Mouse (Mus musculus) 3T3-L1 (cell line): ENCODE data around the gene Car6.

Experiments
- DNase-seq: peaks from one replicate; pipeline ENCODE4 v3.0.0-alpha.2; 2015; ENCODE audit warnings: low read depth, low spot score

Gene Car6

GRCm38 (mm10) chr4:150201232-150201631 is at the start of gene Car6:
Gene Car6, minus strand, starts transcription at chr4:150201332.
- DNase-seq: no peak

GRCm38 (mm10) chr4:150249731-150250270 is 48.7 kb upstream of the Car6 start:
- DNase-seq: no peak

DNA sequence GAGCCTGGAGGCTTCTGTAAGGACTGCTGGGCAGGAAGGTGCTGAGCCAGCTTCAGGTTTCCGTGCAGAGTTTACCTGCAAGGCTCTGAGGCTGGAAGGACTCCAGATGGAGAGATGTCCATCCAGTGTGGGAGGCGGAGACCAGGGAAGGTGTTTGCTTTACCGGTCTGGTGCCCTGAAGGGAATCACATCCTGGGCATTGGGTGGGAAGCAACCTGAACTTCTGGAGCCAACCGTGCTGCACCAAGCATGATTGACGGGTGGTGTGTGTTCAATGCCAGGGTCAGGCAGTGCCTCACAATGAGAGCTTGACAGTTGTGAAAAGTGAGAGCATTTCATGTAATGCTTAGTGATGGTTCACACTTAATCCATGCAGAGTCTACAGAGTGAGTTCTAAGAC is 47.8 kb upstream of the Car6 start:
- no peak for DNase-seq

DNA sequence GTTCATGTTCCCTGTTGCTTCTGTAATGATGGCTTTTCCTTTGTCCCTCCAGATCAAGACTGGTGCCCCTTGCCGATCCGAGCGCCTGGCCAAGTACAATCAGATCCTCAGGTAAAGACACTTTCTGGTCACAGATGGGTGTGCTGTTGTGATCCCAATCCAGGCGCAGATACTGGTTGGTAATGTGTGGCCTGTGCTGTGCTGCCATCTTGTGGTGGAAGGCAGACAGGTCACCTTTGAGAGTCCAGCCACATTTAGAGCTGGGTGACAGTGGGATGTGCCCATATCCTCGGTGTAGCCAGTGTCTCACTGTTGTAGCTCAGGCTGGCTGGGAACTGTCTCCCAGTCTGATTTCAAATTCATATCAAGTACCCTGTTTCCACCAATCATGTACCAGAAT is 46.9 kb upstream of the Car6 start:
- peak; percentile 84 for DNase-seq

- no peak for DNase-seq
Measured at GRCm38 (mm10) chr4:150245876-150246275, 44.7 kb upstream of the Car6 start.

- DNase-seq: no peak
Measured at GRCm38 (mm10) chr4:150242745-150243144, 41.6 kb upstream of the Car6 start.

GRCm38 (mm10) chr4:150241708-150242107 is 40.6 kb upstream of the Car6 start:
- DNase-seq: no peak

DNA sequence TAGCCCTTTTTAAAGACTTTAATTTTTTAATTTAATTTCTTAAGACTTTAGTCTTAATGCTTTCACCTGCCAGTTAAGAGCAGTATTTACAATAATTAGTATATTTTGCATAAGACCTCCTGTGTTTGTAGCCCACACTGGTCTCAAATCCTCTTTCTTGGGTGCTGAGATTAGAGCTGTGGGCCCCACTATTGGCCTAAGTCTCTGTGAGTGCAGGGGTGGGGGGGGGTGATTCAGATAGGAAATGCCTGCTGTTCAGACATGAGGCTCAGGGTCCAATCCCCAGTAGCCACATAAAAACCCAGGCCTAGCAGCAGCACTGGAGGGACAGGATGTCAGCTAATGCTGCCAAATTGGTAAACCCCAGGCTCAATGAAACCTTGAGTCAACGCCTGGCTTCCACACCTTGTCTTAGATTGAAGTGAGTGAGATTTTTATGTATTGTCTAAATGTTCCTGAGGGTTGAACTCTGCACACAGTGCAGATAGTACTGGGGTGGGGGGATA is 39.3 kb upstream of the Car6 start:
- DNase-seq: peak; percentile 49

DNA sequence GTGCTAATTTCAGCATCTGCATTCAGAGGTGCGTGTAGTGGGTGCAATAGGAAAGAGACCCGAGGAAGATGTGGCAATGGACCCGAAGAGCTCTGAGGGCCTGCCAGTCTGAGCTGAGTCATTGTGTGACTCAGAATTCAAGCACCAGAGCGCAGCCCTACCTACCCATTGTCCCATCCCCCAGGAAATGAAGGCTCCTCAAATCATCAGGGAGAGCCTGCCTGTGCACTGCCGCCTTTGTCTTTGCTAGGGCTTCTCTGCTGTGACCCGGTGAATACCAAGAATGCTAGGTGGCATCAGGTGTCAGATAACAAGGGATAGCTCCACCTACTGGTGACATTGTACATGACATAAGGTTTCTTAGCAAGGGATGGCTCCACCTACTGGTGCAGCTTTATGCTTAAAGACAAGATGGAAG is 38.8 kb upstream of the Car6 start:
- peak; percentile 97 for DNase-seq

- peak; percentile 69 for DNase-seq
Measured at GRCm38 (mm10) chr4:150239503-150239902, 38.4 kb upstream of the Car6 start.

- peak; percentile 51 for DNase-seq
Measured at GRCm38 (mm10) chr4:150239087-150239480, 38.0 kb upstream of the Car6 start.

DNA sequence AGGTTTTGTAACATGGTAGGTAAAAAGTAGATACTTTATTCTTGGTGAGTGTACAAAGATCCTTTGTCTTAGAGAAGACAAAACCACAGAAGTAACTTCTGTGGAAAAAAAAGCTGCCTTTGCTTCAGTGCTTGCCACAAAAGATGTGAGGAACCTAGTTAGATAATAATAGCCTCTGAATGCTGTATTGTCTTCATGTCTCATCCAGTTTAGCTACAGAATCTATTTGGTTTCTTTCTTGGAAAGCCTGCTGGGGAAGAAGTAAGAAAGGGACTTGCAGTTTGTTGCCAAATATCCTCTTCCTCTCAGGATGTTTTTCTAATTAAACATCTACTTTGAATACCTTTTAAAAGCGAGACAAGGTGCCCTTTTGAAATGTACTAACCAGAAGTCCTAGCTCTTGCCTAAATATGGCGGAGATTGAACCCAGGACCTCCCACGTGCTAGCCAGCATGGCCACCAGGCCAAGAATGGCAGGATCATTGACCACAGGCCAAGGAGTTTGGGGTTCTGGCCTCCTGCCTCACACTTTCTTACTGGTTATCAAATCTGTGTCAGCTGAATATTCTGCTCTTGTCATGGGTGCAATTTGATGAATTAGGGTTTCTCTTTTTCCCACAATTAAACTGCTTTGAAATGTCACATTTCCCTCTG is 37.4 kb upstream of the Car6 start:
- peak; percentile 64 for DNase-seq

GRCm38 (mm10) chr4:150237636-150238361 is 36.7 kb upstream of the Car6 start:
- DNase-seq: no peak

GRCm38 (mm10) chr4:150236521-150237481 is 35.7 kb upstream of the Car6 start, which contains the start of gene Eno1:
Gene Eno1, plus strand, starts transcription at chr4:150236721.
- DNase-seq: peak; percentile 97

DNA sequence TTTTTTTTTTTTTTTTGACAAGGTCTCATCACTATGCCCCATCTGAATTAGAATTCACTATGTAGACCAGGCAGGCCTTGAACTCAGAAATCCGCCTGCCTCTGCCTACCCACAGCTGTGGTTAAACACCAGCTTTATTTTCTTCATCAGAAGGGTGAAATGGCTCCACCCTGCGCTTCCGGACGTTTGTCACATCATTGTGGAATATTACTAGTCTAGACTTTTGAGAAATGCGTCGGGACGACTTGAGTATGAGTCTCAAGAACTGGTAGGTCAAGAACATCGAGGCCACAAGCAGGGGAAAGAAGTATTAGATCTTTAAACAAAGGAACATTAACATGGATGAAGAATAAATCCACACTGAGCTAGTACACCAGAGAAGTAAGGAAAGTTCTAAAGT is 34.9 kb upstream of the Car6 start:
- DNase-seq: no peak

GRCm38 (mm10) chr4:150235585-150235984 is 34.5 kb upstream of the Car6 start:
- no peak for DNase-seq

DNA sequence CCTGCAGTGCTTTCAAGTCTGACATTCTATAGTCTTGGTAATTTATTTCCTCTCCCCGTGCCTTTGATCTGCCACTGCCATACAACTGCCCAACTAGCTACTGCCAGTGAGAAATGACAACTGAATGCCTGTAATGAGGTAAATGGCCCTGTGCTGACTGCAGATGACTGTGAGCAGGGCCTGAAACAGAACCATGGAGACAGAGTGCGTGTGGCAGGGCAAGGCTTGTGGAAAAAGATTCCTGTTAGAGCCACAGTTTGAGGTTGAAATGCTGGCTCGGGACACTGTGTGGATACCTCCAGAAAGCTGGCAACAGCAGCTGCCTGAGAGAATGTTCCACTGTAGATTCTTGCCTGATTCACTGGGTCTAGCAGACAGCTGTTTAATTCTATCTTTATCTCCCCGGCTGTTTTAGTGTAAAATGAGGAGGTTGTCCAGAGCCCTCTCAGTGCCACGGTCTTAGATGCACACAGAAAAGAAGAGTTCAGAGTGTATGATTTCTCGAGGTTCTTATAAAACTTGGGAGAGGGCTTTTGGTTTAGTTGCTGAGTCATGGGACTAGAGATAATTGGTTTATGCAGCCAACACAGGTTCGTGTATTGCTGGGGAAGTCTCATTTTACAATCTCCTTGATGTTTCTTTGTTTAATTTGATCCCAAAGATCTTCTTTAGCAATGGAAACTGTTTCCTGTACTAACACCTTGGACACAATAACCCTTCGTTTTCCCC is 33.6 kb upstream of the Car6 start:
- no peak for DNase-seq

DNA sequence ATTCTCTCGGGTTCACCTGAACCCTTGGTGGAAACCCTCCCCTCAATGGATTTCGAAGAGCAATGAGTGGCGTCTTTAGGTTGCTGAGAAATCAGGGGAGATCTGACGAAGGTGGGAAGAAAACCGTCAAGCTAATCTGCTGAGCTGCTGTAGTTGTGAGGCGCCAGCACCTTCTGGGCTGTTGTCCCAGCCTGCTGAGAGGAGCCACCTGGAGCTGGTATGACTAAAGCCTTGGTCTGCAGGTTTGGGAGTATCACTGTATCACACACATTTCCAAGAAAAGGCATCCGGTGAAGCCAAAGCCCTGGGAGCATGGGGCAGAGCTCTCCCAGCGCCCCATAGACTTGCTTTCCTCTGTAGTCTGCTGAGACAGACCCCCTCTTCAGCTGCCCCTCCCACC is 30.7 kb upstream of the Car6 start:
- DNase-seq: no peak

DNA sequence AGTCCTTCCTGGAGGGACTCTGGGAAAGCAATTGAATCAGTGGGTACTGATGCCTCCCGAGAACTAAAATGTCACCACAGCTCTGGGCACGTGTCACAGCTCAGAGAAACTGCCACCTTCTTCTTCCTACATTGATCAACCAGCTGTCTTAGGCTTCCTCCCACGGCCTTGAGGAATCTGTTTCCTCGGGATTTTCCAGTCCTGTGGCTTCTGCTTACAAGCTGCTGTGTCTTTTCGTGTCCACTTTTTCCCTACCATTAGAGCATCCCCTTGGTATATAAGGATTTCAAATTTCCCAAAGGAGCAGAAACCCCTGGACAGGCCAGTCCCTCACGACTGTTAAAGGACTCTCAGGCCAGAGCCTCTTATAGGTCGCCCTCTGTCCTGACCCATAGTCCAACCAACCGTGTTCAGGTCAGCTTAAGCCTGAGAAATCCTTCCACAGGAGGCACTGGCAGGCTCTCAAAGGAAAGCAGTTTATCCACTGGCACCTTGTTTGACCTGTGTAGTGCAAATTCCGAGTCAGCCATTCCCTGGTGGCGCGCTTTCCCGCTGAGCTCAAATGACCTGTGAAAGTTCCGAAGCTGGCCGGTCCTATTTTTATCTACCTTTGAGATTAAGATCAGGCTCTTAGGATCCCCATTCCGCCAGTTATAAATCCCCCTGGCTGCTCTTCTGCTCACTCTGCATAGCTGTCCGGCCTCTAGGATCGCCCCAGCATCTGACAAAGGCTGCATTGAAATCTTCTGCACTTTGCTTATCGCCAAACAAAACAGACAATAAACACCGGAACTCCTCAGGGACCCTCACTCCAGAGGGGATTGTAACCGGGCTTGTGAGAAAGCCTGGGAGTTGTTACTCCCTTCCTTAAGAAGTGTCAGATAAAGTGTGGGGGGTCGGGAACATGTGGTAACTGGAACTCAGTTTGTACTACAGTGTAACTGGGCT is 29.6 kb upstream of the Car6 start:
- DNase-seq: no peak
